Mouse (Mus musculus) testis, adult 2 months (tissue): ENCODE results near the gene Tbx20. TPM values are rescaled to one million over a fixed set of nuclear protein-coding genes. Genes with fewer than 3 reads are reported as not detected.

Source experiments
- H3K27ac ChIP-seq: fragments of 200-500 bp; 2 replicates; pipeline ENCODE4 v1.5.1; 2012; ENCODE audit warnings: low read depth, low read length; ENCODE audit not compliant: control insufficient read depth, insufficient read depth
- H3K27me3 ChIP-seq: fragments of 200-500 bp; 2 replicates; pipeline ENCODE4 v1.6.1; 2012; ENCODE audit warnings: mild to moderate bottlenecking, low read length, moderate library complexity; ENCODE audit not compliant: control insufficient read depth, insufficient read depth
- H3K36me3 ChIP-seq: fragments of 200-500 bp; 2 replicates; pipeline ENCODE4 v1.6.1; 2012; ENCODE audit warnings: mild to moderate bottlenecking, low read length; ENCODE audit not compliant: control insufficient read depth, insufficient read depth
- H3K4me1 ChIP-seq: fragments of 200-500 bp; 2 replicates; pipeline ENCODE4 v1.6.1; 2012; ENCODE audit warnings: low read length; ENCODE audit not compliant: control insufficient read depth, insufficient read depth
- H3K4me3 ChIP-seq: fragments of 200-500 bp; 2 replicates; pipeline ENCODE4 v1.5.1; 2012; ENCODE audit warnings: low read depth, mild to moderate bottlenecking, low read length, moderate library complexity, mixed read lengths; ENCODE audit not compliant: control insufficient read depth
- CTCF ChIP-seq: fragments of 200-500 bp; IDR thresholded peaks from 2 replicates; pipeline ENCODE4 v1.5.1; 2012; ENCODE audit warnings: low read depth, mild to moderate bottlenecking, inconsistent platforms, low read length, moderate library complexity; ENCODE audit not compliant: control insufficient read depth, insufficient read depth, insufficient replicate concordance
- POLR2A ChIP-seq: fragments of 200-500 bp; IDR thresholded peaks from 2 replicates; pipeline ENCODE4 v1.6.1; 2012; ENCODE audit warnings: low read depth, mild to moderate bottlenecking, inconsistent platforms, low read length, moderate library complexity; ENCODE audit not compliant: control insufficient read depth
- polyA plus RNA-seq: library from polyadenylated mRNA; depleted of rRNA; stranded (reverse); fragments of >200 nt; gene quantifications from 2 replicates; pipeline ENCODE4 v1.2.3, GENCODE M21; 2012; rRNA removed

Gene Tbx20
- polyA plus RNA-seq, result 0.01 TPM in 2 replicates

DNA sequence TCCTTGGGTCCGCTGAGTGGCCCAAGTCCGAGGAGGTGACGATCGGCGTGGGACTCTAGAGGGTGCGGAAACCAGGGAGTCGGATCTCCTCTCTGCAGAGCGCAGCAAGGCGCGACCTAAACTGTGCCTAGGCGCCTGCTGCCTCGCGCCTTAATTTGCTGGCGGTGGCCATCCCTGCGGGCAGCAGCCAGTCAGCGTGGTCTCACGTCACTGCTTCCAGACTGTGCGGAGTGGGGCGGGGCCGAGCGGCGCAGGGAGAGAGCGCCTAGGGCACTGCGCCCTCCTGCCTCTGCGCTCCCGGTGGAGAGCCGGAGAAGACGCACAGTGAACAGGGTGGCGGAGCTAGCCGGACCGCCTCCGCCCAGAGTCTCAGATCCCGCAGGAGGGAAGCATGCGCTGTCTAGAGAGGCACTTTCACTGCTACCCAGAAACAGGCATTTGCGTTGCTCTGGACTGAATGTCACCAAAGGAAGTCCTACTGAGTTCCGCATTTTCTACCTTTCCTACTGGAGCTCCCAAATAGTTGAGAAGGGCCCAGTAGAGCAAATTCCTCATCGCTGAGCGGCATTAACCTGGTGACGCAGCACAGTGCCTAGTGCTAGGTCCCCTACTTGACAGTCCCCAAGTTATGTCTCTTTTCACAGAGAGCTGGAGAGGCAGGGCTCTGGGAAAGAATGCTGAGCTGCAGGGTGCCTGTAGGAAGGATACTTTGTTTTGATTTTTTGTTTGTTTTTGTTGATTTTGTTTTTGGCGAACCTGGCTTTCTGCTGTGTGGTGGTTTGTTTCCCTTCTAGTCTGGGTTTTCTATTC, at the start of gene Tbx20:
Tbx20 (minus strand) TSS at position 144 of the 810 bp plus-strand sequence.
- peaks cover 2% of the 10 kb centered on the region for H3K27me3 ChIP-seq
- H3K36me3 ChIP-seq, result no peaks in the 10 kb centered on the region
- TF ChIP-seq POLR2A (no peak), CTCF (no peak)
- H3K4me1 ChIP-seq, result peaks cover 28% of the 10 kb centered on the region
- no peak within 1 kb of the TSS for H3K27ac ChIP-seq
- H3K4me3 ChIP-seq, result peak within 1 kb of the TSS; percentile 32

DNA sequence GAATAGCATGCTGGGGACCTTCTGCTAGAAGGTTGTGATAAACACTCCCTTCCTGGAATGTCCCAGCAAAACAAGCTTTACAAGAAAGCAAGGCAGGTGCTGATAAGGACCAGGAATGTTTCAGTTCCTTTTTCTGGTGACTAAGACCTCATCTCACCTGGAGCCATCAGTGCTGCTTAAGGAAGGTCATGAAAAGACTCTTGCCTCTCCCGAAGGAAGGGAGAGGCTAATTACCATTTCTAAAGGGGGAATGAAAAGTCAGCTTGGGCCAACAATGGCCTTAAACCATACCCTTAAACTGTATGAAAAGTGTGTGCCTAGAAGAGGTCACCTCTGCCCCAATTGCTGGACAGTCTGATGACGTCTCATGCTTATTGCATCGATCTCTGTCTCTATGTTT, 44.4 kb upstream of the Tbx20 start:
- Histone ChIP-seq H3K4me3 (no peak overlapping the region), H3K4me1 (no peaks in the 10 kb centered on the region), H3K27ac (no peak overlapping the region), H3K36me3 (no peaks in the 10 kb centered on the region), H3K27me3 (no peaks in the 10 kb centered on the region)
- TF ChIP-seq POLR2A (no peak), CTCF (no peak)

DNA sequence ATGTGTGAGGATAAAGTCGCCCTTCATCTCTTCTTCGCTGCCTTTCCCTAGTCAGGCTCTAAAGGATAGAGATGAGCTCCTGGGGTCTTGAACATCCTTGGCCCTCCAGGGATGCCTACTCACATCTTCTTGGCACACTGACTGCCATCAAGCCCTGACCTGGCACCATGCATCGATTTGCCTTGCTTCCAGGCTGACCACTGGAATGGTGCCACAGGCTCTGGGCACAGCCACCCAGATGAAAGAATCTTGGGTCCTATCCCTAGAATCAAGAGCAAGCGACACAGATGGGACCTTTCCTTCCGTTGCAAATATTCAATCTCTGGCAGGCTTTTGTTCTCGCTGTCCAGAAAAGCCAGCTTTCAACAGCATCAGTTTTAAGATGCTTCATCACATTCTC, 38.4 kb upstream of the Tbx20 start:
- Histone ChIP-seq H3K4me1 (no peaks in the 10 kb centered on the region), H3K4me3 (no peak overlapping the region), H3K27ac (no peak overlapping the region), H3K36me3 (no peaks in the 10 kb centered on the region), H3K27me3 (no peaks in the 10 kb centered on the region)
- TF ChIP-seq CTCF (no peak), POLR2A (no peak)

DNA sequence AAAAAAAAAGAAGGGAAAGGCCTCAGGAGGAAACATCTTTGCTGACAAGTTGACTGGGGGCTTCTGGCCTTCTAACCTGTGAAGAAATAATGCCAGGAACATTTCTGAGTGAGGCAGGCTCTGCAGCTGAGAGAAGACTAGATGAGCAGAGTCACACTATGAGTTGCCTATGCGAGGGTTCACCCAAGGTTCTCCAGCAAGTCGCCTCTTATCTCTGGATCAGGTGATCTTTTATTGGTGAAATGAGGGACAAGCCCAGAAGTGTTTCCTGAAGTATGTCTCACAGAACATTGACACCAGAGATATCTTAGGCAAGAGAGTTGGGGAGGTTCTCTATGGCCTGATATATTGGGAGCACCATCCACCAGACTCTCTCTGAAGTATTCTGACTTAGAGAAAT, 18.0 kb upstream of the Tbx20 start:
- no peak for TF ChIP-seq CTCF
- no peak for TF ChIP-seq POLR2A
- Histone ChIP-seq H3K4me3 (no peak overlapping the region), H3K4me1 (no peaks in the 10 kb centered on the region), H3K27ac (no peak overlapping the region), H3K27me3 (no peaks in the 10 kb centered on the region), H3K36me3 (no peaks in the 10 kb centered on the region)

DNA sequence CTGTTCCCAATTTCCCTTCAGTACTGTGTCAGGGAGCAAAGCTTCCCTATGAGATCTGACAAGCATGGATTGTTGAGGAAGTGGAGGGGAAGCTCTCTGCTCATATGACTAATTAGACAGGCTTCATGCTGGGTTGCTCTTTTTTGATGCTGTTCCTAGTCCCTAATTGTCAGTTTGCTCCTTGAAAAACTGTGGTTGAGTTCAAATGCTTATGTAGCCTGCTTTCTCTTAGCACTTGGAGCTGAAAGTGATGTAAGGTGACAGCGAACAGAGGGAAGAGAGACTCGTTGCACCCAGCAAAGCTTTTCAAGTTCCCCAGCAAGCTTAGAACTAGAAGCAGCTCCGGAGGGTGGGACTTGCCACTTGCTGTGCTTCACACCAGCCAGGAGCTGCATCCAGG, 15.3 kb upstream of the Tbx20 start:
- Histone ChIP-seq H3K4me3 (no peak overlapping the region), H3K27me3 (no peaks in the 10 kb centered on the region), H3K4me1 (no peaks in the 10 kb centered on the region), H3K36me3 (no peaks in the 10 kb centered on the region), H3K27ac (no peak overlapping the region)
- TF ChIP-seq CTCF, result no peak
- TF ChIP-seq POLR2A, result no peak

DNA sequence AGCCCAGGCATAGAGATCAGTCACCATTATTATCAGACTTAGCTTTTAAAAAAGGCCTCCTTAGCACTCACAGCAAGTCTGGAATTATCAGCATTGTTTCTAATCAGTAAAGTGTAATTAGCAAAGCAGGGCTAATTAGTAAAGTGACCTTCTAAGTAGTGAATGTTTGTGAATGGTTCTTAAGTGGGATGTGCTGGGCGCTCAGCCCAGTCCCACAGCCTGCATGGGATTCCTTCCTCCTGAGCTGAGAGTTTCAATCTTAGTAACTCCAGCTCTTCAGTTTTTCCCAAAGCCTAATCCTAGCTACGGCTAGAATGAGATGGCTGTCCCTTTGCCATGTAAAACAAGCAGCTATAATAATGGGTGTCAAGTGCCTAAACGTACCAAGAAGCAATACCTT, 8.2 kb upstream of the Tbx20 start:
- H3K4me3 ChIP-seq, result no peak overlapping the region
- TF ChIP-seq POLR2A, result no peak
- TF ChIP-seq CTCF, result no peak
- no peaks in the 10 kb centered on the region for H3K36me3 ChIP-seq
- peaks cover 11% of the 10 kb centered on the region for H3K4me1 ChIP-seq
- no peaks in the 10 kb centered on the region for H3K27me3 ChIP-seq
- H3K27ac ChIP-seq, result no peak overlapping the region

DNA sequence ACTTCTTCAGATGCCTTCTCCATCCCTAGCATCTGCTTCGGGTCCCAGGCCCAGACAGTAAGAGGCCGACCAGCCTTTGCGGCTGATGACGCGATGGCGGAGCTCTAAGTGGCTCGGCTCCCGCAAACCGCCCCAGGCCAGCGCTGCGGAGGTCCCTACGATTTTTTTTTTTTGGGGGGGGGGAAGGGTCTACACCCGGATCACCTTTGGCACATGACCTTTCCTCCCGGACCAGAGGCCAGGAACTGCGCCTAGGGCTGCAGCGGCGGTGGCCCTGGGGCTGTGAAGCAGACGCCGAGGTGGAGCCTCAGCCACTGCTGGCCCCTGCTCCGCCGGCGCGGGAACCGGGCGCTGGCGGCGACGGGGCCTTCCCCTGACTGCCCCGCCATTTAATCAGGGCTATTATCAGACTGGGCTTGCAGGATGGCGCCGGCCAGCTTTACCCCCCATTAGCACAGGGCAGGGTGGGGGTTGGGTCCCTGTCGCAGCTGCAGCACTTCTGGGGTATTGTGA, 6.9 kb upstream of the Tbx20 start:
- H3K27ac ChIP-seq, result no peak overlapping the region
- H3K27me3 ChIP-seq, result no peaks in the 10 kb centered on the region
- H3K36me3 ChIP-seq, result no peaks in the 10 kb centered on the region
- TF ChIP-seq CTCF, result no peak
- TF ChIP-seq POLR2A, result no peak
- peak overlapping the region; percentile 49 for H3K4me3 ChIP-seq
- peaks cover 13% of the 10 kb centered on the region for H3K4me1 ChIP-seq
